Mouse (Mus musculus) testis, postnatal 10 days (tissue): ENCODE results near the gene Tekt2.
A peak's percentile ranks its signal among the peaks of the same experiment; 100 is the strongest.

Source experiments
- DNase-seq: peaks from one replicate; pipeline ENCODE4 v3.0.0; 2021; ENCODE audit warnings: low spot score

The Tekt2 gene

GRCm38 (mm10) chr4:126325281-126325861, at the start of gene Tekt2:
Tekt2 (minus strand) TSS chr4:126325688.
- peak; percentile 64 for DNase-seq

- DNase-seq, result no peak
These were observed 46.0 kb upstream of the Tekt2 start for GRCm38 (mm10) chr4:126371497-126371896.

- DNase-seq, result no peak
These were observed 34.6 kb upstream of the Tekt2 start for GRCm38 (mm10) chr4:126360069-126360468.

GRCm38 (mm10) chr4:126343451-126343850, 18.0 kb upstream of the Tekt2 start:
- no peak for DNase-seq

- no peak for DNase-seq
These were observed 14.0 kb upstream of the Tekt2 start for GRCm38 (mm10) chr4:126339461-126339860.

GRCm38 (mm10) chr4:126332358-126332757, 6.9 kb upstream of the Tekt2 start:
- DNase-seq, result peak; percentile 46

GRCm38 (mm10) chr4:126331751-126332150, 6.3 kb upstream of the Tekt2 start:
- DNase-seq, result no peak

- no peak for DNase-seq
These were observed 4.8 kb upstream of the Tekt2 start for GRCm38 (mm10) chr4:126330295-126330694.

GRCm38 (mm10) chr4:126326036-126326435, 548 bp upstream of the Tekt2 start:
- peak; percentile 41 for DNase-seq

- peak; percentile 47 for DNase-seq
These were observed 627 bp downstream of the Tekt2 start for GRCm38 (mm10) chr4:126324861-126325260.

- no peak for DNase-seq
These were observed 2.8 kb downstream of the Tekt2 start for GRCm38 (mm10) chr4:126322646-126323045.

GRCm38 (mm10) chr4:126321854-126322511, 3.5 kb downstream of the Tekt2 start:
- DNase-seq, result no peak

GRCm38 (mm10) chr4:126321111-126321853, 4.2 kb downstream of the Tekt2 start, which contains the start of gene Adprhl2:
Adprhl2 (minus strand) TSS chr4:126321703.
- DNase-seq, result peak; percentile 100

GRCm38 (mm10) chr4:126319806-126320205, 5.7 kb downstream of the Tekt2 start:
- DNase-seq, result no peak

- no peak for DNase-seq
These were observed 8.9 kb downstream of the Tekt2 start for GRCm38 (mm10) chr4:126316443-126317040.

- DNase-seq, result no peak
These were observed 9.6 kb downstream of the Tekt2 start for GRCm38 (mm10) chr4:126315931-126316330.

GRCm38 (mm10) chr4:126314393-126314792, 11.1 kb downstream of the Tekt2 start:
- no peak for DNase-seq

- DNase-seq, result no peak
These were observed 12.3 kb downstream of the Tekt2 start for GRCm38 (mm10) chr4:126313202-126313601.

GRCm38 (mm10) chr4:126311566-126312200, 13.8 kb downstream of the Tekt2 start:
- DNase-seq, result no peak

GRCm38 (mm10) chr4:126310344-126310743, 15.1 kb downstream of the Tekt2 start:
- DNase-seq, result no peak

GRCm38 (mm10) chr4:126309922-126310309, 15.6 kb downstream of the Tekt2 start:
- DNase-seq, result peak; percentile 94
